Comparison of ENCODE assay signal across 15 mouse cellular contexts in genomic region chr15:103038701-103039480, GRCm38 (mm10). TPM values are rescaled to one million over a fixed set of nuclear protein-coding genes. Genes with fewer than 3 reads are reported as not detected.
A peak's percentile ranks its signal among the peaks of the same experiment; 100 is the strongest.
DNase-seq lines count a peak whose midpoint lies in the region; ATAC-seq lines count a peak whose summit lies in the region.
"Had no signal": no experiment of that assay in that cellular context is flagged by ENCODE, and none has a peak within 500 bp of the region (broad histone marks: within the 10 kb centered on the region; RNA-seq: fewer than 3 reads in every experiment).

No protein-coding gene starts in this region.

- no peak overlapping the region for H3K27ac ChIP-seq in midbrain, embryonic 11.5 days (ENCODE audit: low read depth, low read length)
- H3K27ac ChIP-seq in midbrain, embryonic 15.5 days: no peak overlapping the region
- peak overlapping the region; percentile 97 for H3K27ac ChIP-seq in hindbrain, embryonic 13.5 days
- H3K27ac ChIP-seq in neural tube, embryonic 13.5 days (replicated peaks): peak overlapping the region; percentile 85

- H3K9me3 ChIP-seq in midbrain, embryonic 11.5 days (ENCODE audit: control insufficient read depth, low read length): no peaks in the 10 kb centered on the region
- H3K9me3 ChIP-seq in midbrain, embryonic 15.5 days: no peaks in the 10 kb centered on the region
- no peaks in the 10 kb centered on the region for H3K9me3 ChIP-seq in hindbrain, embryonic 13.5 days
- H3K9me3 ChIP-seq in neural tube, embryonic 13.5 days: no peaks in the 10 kb centered on the region

- 4% methylated on average over 10 of the region's 10 CpGs for WGBS in midbrain, embryonic 11.5 days
- WGBS in midbrain, embryonic 15.5 days: 8% methylated on average over 10 of the region's 10 CpGs
- 8% methylated on average over 10 of the region's 10 CpGs for WGBS in hindbrain, embryonic 13.5 days
- 6% methylated on average over 10 of the region's 10 CpGs for WGBS in neural tube, embryonic 13.5 days

- no peaks in the 10 kb centered on the region for H3K4me1 ChIP-seq in midbrain, embryonic 11.5 days (ENCODE audit: control insufficient read depth, insufficient read depth, low read length)
- no peaks in the 10 kb centered on the region for H3K4me1 ChIP-seq in midbrain, embryonic 15.5 days
- peaks cover 49% of the 10 kb centered on the region for H3K4me1 ChIP-seq in hindbrain, embryonic 13.5 days (replicated peaks)
- peaks cover 99% of the 10 kb centered on the region for H3K4me1 ChIP-seq in neural tube, embryonic 13.5 days (replicated peaks)

- ATAC-seq in midbrain, embryonic 11.5 days (ENCODE audit: low FRiP score): no peak
- no peak for ATAC-seq in midbrain, embryonic 15.5 days (replicated peaks)
- no peak for ATAC-seq in hindbrain, embryonic 13.5 days (ENCODE audit: low FRiP score)
- no peak for ATAC-seq in neural tube, embryonic 13.5 days (ENCODE audit: low read depth)
- ATAC-seq in CD4-positive, CD25-positive, alpha-beta regulatory T cell, adult 4 months: no peak
- ATAC-seq: inflammation-experienced regulatory T-cells, adult 6 months had no signal

- H3K27me3 ChIP-seq in midbrain, embryonic 11.5 days (ENCODE audit: control insufficient read depth, insufficient read depth, low read length): peaks cover 100% of the 10 kb centered on the region
- peaks cover 100% of the 10 kb centered on the region for H3K27me3 ChIP-seq in midbrain, embryonic 15.5 days (replicated peaks)
- H3K27me3 ChIP-seq in hindbrain, embryonic 13.5 days: peaks cover 99% of the 10 kb centered on the region
- H3K27me3 ChIP-seq in neural tube, embryonic 13.5 days: no peaks in the 10 kb centered on the region

- no peaks in the 10 kb centered on the region for H3K36me3 ChIP-seq in midbrain, embryonic 11.5 days (ENCODE audit: control insufficient read depth, insufficient read depth, low read length)
- H3K36me3 ChIP-seq in midbrain, embryonic 15.5 days (replicated peaks): no peaks in the 10 kb centered on the region
- H3K36me3 ChIP-seq in hindbrain, embryonic 13.5 days: no peaks in the 10 kb centered on the region
- no peaks in the 10 kb centered on the region for H3K36me3 ChIP-seq in neural tube, embryonic 13.5 days

- no peak overlapping the region for H3K4me3 ChIP-seq in midbrain, embryonic 11.5 days (ENCODE audit: low read depth, low read length)
- H3K4me3 ChIP-seq in midbrain, embryonic 15.5 days: no peak overlapping the region
- H3K4me3 ChIP-seq in hindbrain, embryonic 13.5 days: peak overlapping the region; percentile 52
- peak overlapping the region; percentile 46 for H3K4me3 ChIP-seq in neural tube, embryonic 13.5 days

- no peak overlapping the region for H3K4me2 ChIP-seq in midbrain, embryonic 11.5 days
- H3K4me2 ChIP-seq in midbrain, embryonic 15.5 days: no peak overlapping the region
- peak overlapping the region; percentile 67 for H3K4me2 ChIP-seq in hindbrain, embryonic 13.5 days
- H3K4me2 ChIP-seq in neural tube, embryonic 13.5 days: peak overlapping the region; percentile 67

- H3K9ac ChIP-seq in midbrain, embryonic 11.5 days (ENCODE audit: low read length): no peak overlapping the region
- no peak overlapping the region for H3K9ac ChIP-seq in midbrain, embryonic 15.5 days
- H3K9ac ChIP-seq in hindbrain, embryonic 13.5 days: peak overlapping the region; percentile 86
- H3K9ac ChIP-seq in neural tube, embryonic 13.5 days: peak overlapping the region; percentile 77

- peak; percentile 91 for DNase-seq in midbrain, embryonic 11.5 days (ENCODE audit: low spot score, missing footprints)
- DNase-seq in MN1 (ENCODE audit: low spot score): no peak
- no peak for DNase-seq in right cerebral cortex, adult 18-20 months
- DNase-seq: adrenal gland, postnatal 36 days; gastrocnemius, postnatal 36 days; lung, adult 18-20 months; lung, postnatal 4 days had no signal

RNA-seq across cellular contexts. Expression of gene Hoxc4, which starts 20.2 kb away (rescaled TPM):
- not detected in 2 replicates for polyA plus RNA-seq in midbrain, embryonic 11.5 days (2014; fragmentation: Nextera tagmentation; extraction: Ambion mirVana)
- polyA plus RNA-seq in midbrain, embryonic 15.5 days (2015; fragmentation: Nextera tagmentation; extraction: Ambion mirVana): 0.08 TPM in 1 of 2 replicates, not detected in the other
- polyA plus RNA-seq in hindbrain, embryonic 13.5 days (2015; fragmentation: Nextera tagmentation; extraction: Ambion mirVana): 76.2 and 86.9 TPM in 2 replicates
- polyA plus RNA-seq in neural tube, embryonic 13.5 days (2015; fragmentation: Nextera tagmentation; extraction: Ambion mirVana): 40.2 and 49.9 TPM in 2 replicates
- polyA plus RNA-seq in CD4-positive, CD25-positive, alpha-beta regulatory T cell, adult 4 months (2017; shearing (Covaris generic)): not detected
- polyA plus RNA-seq: frontal cortex, adult 2 months; inflammation-experienced regulatory T-cells, adult 6 months; midbrain, postnatal 0 days had no signal

RNA-seq across cellular contexts. Expression of gene Hoxc6, which starts 40.8 kb away (rescaled TPM):
- not detected in 2 replicates for polyA plus RNA-seq in midbrain, embryonic 11.5 days (2014; fragmentation: Nextera tagmentation; extraction: Ambion mirVana)
- polyA plus RNA-seq in midbrain, embryonic 15.5 days (2015; fragmentation: Nextera tagmentation; extraction: Ambion mirVana): not detected in 2 replicates
- 5.3 and 9.1 TPM in 2 replicates for polyA plus RNA-seq in hindbrain, embryonic 13.5 days (2015; fragmentation: Nextera tagmentation; extraction: Ambion mirVana)
- polyA plus RNA-seq in neural tube, embryonic 13.5 days (2015; fragmentation: Nextera tagmentation; extraction: Ambion mirVana): 46.8 and 51.1 TPM in 2 replicates
- polyA plus RNA-seq in CD4-positive, CD25-positive, alpha-beta regulatory T cell, adult 4 months (2017; shearing (Covaris generic)): not detected
- polyA plus RNA-seq: frontal cortex, adult 2 months; inflammation-experienced regulatory T-cells, adult 6 months; midbrain, postnatal 0 days had no signal

RNA-seq across cellular contexts. Expression of gene Hoxc8, which starts 48.5 kb away (rescaled TPM):
- not detected in 2 replicates for polyA plus RNA-seq in midbrain, embryonic 11.5 days (2014; fragmentation: Nextera tagmentation; extraction: Ambion mirVana)
- polyA plus RNA-seq in midbrain, embryonic 15.5 days (2015; fragmentation: Nextera tagmentation; extraction: Ambion mirVana): not detected in 2 replicates
- polyA plus RNA-seq in hindbrain, embryonic 13.5 days (2015; fragmentation: Nextera tagmentation; extraction: Ambion mirVana): 0.50 and 1.5 TPM in 2 replicates
- 75.8 and 85.5 TPM in 2 replicates for polyA plus RNA-seq in neural tube, embryonic 13.5 days (2015; fragmentation: Nextera tagmentation; extraction: Ambion mirVana)
- under 1 TPM in 1 of 2 experiments, not detected in 1; 0.43 TPM for polyA plus RNA-seq in CD4-positive, CD25-positive, alpha-beta regulatory T cell, adult 4 months (2017; shearing (Covaris generic))
- polyA plus RNA-seq: frontal cortex, adult 2 months; heart, embryonic 14.5 days; midbrain, postnatal 0 days had no signal

Comparison
In these comparisons a context has a peak if more than half of its experiments do, and no peak if none do; other contexts are left out.
1. H3K27ac ChIP-seq: peak in hindbrain, embryonic 13.5 days (single experiment) and neural tube, embryonic 13.5 days (single experiment); none in midbrain, embryonic 11.5 days (single experiment) and midbrain, embryonic 15.5 days (single experiment).
2. H3K4me2 ChIP-seq: peak in hindbrain, embryonic 13.5 days (single experiment) and neural tube, embryonic 13.5 days (single experiment); none in midbrain, embryonic 11.5 days (single experiment) and midbrain, embryonic 15.5 days (single experiment).
3. H3K4me3 ChIP-seq: peak in hindbrain, embryonic 13.5 days (single experiment) and neural tube, embryonic 13.5 days (single experiment); none in midbrain, embryonic 11.5 days (single experiment) and midbrain, embryonic 15.5 days (single experiment).
4. H3K9ac ChIP-seq: peak in hindbrain, embryonic 13.5 days (single experiment) and neural tube, embryonic 13.5 days (single experiment); none in midbrain, embryonic 11.5 days (single experiment) and midbrain, embryonic 15.5 days (single experiment).
5. RNA of gene Hoxc4, which starts 20.2 kb away (polyA plus RNA-seq): 76.2 to 86.9 TPM in hindbrain, embryonic 13.5 days and 40.2 to 49.9 TPM in neural tube, embryonic 13.5 days; not detected in midbrain, embryonic 11.5 days, 0.08 TPM in midbrain, embryonic 15.5 days and not detected in CD4-positive, CD25-positive, alpha-beta regulatory T cell, adult 4 months; every median in the first group is over 10 times any median in the second.
6. RNA of gene Hoxc8, which starts 48.5 kb away (polyA plus RNA-seq): 75.8 to 85.5 TPM in neural tube, embryonic 13.5 days; 0.50 to 1.5 TPM in hindbrain, embryonic 13.5 days, 0.43 TPM in CD4-positive, CD25-positive, alpha-beta regulatory T cell, adult 4 months, not detected in midbrain, embryonic 11.5 days and not detected in midbrain, embryonic 15.5 days; every median in the first group is over 10 times any median in the second.